Mouse (Mus musculus): ENCODE results near the gene Syt7. TPM values are rescaled to one million over a fixed set of nuclear protein-coding genes. Genes with fewer than 3 reads are reported as not detected.

Syt7 gene
- total RNA-seq, 2 experiments from 2014 or later, result 240 to 248 TPM

DNA sequence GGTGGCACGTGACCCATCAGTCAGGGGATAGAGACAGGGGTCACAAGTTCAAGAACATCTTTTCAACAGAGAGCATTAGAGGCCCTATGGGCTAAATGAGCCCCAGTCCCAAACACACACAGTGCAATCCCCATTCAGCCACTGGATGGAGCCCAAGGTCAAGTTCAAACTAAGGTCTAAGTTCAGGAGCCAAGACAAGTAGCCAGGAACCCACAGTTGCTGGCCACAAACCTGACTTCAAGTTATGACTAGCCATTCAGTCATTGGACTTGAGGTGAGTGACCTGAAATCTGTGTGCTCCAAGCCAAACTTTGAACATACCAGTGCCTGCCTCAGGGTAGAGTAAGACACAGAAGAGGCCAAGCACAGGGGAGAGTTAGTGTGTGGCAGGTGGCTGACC is 48.6 kb downstream of the Syt7 start:
- no peak for DNase-seq (ENCODE audit: extremely low spot score in 1 of 2, low spot score in 2 of 2)
- intact Hi-C loops (cut with DNase I), result no loop called here

DNA sequence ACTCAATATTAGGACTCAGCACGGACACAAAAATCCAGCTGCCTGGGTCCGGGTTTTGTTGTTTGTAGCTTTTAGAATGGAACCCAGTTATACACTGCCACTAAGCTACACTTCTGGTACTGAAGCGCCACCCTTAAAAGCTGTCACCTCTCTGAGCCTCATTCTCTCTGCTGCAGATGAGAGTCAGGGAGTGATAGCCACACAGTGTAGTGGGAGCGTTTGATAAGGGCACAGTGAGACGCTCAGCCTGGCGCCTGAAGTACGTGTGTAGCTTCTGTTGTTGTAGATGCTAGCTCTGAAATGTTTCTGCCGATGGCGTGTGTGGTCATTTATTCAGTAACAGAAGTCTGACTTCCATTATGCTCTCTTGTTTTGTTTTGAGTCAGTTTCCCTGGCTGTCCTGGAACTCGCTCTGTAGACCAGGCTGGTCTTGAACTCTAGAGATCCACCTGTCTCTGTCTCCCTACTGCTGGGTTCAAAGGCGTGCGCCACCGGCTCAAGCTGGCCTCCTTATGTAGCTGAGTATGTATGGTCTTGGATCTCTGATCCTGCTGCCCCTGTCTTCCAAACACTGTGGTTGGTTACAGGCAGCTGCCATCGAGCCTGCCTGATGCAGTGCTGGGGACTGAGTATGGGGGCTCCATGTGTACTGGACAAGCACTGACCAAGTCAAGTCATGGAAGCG is 55.9 kb downstream of the Syt7 start:
- intact Hi-C loops (cut with DNase I), result no loop called here
- DNase-seq (ENCODE audit: extremely low spot score in 1 of 2, low spot score in 2 of 2), result no peak

DNA sequence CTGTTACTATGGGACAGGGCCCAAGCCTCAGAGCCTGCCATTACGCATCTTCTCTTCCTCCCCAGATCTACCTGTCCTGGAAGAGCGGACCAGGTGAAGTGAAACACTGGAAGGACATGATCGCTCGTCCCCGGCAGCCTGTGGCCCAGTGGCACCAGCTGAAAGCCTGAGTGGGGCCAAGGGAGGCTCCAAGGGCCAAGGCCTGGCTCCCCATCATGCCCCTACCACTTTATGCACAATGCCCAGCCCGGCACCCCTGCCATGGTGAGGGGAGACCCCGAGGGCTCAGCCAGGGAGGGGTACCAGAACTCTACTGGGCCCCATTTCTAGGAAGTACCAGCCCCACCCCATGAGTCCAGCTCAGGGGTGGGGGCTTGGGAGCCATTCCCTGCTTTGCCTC is 59.4 kb downstream of the Syt7 start:
- intact Hi-C loops (cut with DNase I), result no loop called here
- no peak for DNase-seq (ENCODE audit: extremely low spot score in 1 of 2, low spot score in 2 of 2)

DNA sequence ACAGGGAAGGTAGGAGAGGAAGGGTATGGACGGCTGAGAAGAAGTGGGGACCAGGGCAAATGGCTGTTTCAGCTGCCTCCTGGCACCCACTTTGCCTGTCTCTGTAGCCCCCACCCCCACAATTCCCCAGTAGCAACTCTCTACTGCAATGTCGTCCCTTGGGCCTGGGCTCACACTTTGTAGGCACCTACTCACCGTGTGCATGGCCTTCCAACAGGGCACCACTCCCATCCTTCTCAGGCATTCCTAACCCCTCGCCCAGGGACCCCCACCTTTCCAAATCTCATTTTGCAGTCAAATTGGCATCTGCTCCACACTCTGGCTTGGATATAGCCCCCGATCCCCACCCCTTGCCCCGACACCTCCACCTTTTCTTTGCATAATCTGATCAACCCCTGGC is 60.3 kb downstream of the Syt7 start:
- no peak for DNase-seq (ENCODE audit: extremely low spot score in 1 of 2, low spot score in 2 of 2)
- intact Hi-C loops (cut with DNase I), result loop anchor here (1.0 kb wide), 1 partner anchor 34 kb away; no protein-coding TSS in a partner anchor

DNA sequence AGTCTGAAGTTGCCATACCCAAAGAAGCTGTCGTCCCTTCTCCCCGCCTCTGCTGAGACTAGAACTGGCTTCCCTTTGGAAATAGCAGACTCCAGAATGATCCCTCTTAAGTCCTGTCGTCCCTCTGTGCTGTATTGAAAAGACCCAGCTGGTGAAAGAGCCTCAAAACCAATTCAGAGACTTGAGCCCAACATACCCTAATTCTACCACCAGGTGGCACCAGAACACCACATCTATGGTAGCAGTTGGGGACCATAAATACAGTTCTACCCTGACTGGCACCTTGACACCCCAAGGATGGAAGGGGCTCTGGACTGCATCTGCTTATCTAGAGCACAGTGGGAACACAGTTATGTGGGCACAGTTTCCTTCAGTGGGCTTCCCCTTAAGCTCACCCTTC is 60.8 kb downstream of the Syt7 start:
- DNase-seq (ENCODE audit: extremely low spot score in 1 of 2, low spot score in 2 of 2), result peak; percentile 70 to 82
- intact Hi-C loops (cut with DNase I), result loop anchor here (1.0 kb wide), 1 partner anchor 34 kb away; no protein-coding TSS in a partner anchor

DNA sequence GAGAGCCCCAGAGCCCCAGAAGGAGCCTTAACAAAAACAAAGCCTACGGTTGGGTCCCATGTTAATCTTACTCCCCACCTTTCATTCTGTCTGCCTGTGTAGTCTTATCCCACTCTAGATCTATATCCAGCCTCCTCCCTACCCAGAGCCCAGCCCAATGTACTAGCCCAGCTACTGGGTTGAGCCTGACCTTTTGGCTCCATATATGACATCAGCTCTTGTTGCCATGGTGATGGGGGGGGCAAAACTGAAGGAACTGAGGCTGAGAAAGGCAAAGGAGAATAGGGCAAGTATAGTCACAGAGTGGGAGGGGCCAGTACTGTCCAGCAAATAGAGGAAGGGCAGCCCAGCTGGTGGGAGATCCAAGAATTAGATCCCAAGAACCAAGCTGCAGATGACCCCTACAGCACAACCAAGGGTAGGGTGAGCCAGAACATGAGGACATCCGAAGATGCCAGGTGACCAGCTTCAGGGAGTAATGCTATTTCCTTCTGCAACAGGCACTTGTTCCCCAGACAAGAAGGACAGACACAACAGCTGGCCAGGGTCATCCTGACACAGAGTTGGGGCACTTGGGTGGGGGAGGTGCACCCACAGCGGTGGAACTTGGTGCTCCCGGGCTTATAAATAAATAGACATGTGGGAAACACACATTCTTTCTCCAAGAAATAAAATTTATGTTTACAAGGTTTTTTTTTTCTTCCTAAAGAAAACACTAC is 66.0 kb downstream of the Syt7 start:
- peak in 1 of 2 experiments; percentile 39 for DNase-seq (ENCODE audit: extremely low spot score in 1 of 2, low spot score in 2 of 2)

DNA sequence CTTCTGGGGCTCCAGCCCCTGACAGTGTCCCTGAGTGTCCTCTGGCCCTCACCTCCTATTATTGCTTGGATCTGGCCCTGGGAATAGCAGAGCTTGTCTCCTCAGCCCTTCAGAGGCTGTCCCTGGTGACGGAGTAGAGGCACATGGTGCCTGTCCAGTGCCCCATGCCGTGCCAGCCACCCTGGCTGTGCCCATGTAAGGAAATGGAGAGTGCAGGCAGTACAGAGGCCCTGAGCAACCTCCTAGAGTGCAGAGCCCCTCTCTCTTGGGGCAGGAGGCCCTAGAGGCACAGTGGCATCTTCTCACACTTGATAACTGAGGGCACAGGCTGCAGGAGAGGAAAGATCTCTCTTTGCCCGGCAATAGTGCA is 66.5 kb downstream of the Syt7 start:
- DNase-seq (ENCODE audit: extremely low spot score in 1 of 2, low spot score in 2 of 2), result no peak
- intact Hi-C loops (cut with DNase I), result no loop called here

More for the DNA sequence above, 66.0 kb downstream of the Syt7 start:
- intact Hi-C loops (cut with DNase I), result no loop called here

DNA sequence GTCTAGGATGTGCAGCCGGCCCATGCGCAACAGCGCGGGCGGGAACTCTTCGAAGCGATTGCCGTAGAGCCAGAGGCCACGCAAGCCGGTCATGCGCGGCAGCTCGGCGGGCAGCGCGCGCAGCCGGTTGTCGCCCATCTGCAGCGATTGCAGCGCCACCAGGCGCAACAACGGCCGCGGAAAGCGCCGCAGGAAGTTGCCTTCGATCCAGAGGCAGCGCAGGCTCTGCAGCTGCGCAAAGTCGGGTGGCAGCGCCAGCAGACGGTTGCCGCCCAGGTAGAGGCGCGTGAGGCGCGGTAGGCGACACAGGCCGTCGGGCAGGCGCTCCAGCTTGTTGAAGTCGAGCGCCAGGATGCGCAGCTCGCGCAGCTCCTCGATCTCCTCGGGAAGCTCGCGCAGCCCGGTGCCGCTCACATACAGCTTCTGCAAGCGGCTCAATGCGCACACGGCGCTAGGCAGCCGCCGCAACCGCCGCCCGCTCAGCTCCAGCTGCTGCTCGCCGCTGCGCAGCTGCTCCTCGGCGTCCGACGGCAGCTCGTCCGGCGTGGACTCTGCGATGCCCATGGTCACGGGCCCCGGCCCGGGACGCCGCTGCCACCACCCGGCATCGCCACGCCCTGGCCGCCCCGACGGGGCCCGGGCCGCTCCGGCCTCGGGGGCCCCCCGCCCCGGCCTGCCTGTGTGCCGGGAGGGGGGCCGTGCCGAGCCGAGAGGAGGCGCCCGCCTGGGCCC is 68.0 kb downstream of the Syt7 start, which contains the start of gene Lrrc10b:
Gene Lrrc10b, minus strand, starts transcription at position 722 of the 732 bp plus-strand sequence.
- intact Hi-C loops (cut with DNase I), result no loop called here
- peak; percentile 55 to 82 for DNase-seq (ENCODE audit: extremely low spot score in 1 of 2, low spot score in 2 of 2)

DNA sequence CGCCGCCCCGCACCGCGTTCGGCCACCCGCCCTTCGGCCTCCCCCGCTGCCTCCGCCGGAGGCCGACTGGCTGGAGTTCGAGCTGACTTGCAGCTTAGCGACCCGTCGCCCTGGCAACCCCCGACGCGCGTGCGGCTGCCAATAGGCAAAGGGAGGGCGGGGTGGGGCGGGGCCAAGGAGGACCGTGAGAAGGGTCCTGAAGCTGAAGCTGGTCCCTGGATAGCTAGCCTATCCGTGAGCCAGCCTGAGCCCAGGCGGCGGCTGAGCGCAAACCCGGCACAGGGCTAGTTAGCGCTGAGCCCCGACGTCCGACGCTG is 68.6 kb downstream of the Syt7 start:
- intact Hi-C loops (cut with DNase I), result no loop called here
- DNase-seq (ENCODE audit: extremely low spot score in 1 of 2, low spot score in 2 of 2), result peak in 1 of 2 experiments; percentile 82

DNA sequence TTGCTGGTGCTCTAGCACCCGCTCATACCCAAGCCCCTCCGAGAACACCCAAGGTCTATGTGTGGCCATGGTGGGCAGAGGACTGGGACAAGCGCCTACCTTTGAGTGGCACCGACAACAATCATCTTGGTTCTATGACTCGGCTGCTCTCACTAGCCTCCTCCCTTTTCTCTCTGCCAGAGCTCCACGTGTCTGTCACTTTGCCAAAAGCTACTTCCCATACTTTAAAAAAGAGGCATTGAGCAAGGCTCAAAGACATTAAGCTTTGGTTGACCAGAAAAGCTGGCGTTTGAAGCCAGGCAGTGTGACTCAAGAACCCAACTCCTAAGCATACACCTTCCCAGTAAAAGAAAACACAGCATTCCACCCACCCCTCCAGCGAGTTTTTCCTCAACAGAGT is 69.2 kb downstream of the Syt7 start:
- peak in 1 of 2 experiments; percentile 64 for DNase-seq (ENCODE audit: extremely low spot score in 1 of 2, low spot score in 2 of 2)
- intact Hi-C loops (cut with DNase I), result no loop called here

DNA sequence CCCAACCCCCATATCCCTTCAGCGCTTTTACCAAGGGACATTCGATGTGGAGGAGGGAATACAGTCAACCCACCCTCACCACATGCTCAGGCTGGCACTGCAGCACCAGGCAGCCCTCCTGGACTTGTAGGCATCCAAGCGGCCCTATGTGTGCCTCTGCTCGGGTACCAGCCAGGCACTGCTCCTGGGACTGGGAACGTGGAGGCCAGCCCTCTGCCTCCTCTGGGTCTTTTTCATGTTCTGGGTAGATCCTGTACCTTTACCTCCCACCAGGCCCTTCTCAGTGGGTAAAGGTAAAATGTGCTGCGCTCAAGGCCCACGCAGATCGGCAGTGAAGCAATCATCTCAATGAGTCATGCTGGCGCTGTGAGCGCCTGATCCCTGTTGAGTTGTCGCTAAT is 71.0 kb downstream of the Syt7 start:
- intact Hi-C loops (cut with DNase I), result no loop called here
- no peak for DNase-seq (ENCODE audit: extremely low spot score in 1 of 2, low spot score in 2 of 2)

DNA sequence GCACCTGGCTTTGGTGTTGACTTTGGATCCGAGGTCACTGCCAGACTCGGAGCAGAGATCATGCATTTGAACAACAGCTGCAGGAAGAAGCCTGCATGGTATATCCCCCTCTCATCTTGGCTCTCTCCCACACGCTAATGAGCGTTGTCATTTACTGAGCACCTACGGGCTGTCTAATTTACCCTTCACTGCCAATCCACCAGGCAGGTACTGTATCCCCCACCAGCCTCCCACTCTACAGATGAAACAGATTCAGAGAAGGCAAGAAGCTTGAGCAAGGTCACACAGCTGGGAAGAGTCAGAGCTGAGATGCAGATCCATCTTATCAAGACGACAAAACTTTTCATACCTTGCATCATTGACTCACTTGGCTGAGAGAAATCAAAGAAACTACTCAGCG is 72.7 kb downstream of the Syt7 start:
- no peak for DNase-seq (ENCODE audit: extremely low spot score in 1 of 2, low spot score in 2 of 2)
- intact Hi-C loops (cut with DNase I), result no loop called here

DNA sequence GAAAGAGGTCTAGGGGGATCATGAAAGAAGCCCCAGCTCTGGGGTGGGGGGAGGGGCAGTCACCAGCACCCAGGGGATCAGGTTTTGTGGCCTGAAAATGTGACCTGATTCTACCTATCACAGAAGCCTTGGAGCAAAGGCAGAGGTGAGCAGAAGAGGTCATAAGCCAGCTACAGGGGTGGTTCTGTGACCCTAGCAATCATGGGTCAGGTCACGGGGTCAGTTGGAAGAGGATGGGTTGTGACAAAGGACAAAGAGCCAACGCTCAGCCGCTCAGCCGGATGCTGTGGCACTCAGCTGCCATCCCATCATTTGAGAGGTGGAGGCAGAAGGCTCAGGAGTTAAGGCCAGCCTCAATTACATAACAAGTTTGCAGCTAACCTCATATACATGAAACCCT is 75.5 kb downstream of the Syt7 start:
- intact Hi-C loops (cut with DNase I), result no loop called here
- no peak for DNase-seq (ENCODE audit: extremely low spot score in 1 of 2, low spot score in 2 of 2)

DNA sequence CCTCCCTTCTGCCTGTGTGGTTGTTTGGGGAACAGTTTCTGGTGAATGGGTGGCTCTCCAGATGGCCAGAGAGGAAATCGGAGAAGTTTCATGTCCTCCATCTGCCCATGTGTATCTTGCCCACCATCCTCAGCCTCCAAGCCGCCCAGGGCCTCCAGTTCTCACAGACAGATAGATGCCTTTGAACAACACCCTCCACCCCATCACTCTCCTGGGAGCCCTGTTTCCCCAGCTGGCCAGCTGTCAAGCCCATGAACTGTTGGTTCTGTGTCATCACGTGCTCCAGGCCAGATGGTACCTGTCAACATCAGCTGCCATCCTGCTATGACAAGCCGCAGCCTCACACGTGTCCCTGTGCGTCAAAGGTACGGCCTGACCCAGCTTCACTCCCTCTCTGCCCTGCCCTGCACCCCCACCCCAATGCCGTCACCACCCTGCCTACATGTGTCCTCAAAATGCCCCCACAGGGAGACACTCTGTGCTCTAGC is 80.3 kb downstream of the Syt7 start:
- intact Hi-C loops (cut with DNase I), result no loop called here
- DNase-seq (ENCODE audit: extremely low spot score in 1 of 2, low spot score in 2 of 2), result no peak

DNA sequence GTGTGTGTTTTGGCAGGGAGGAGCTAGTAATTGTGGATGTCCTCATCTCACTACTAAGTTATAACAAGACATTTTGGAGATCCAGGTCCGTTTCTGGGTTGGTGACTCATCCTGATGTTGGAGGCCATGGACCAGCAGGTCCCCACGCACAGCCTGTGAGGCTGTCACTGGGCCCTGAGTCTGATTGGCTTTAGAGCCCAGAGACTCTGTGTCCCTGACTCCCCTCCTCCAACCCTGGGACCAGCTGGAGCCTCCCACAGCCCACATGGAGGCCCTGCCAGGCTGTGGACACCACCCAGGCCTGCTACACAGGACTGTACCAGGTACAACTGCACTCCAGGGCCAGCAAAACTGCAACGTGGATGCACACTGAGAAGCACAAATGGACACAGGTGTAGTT is 84.1 kb downstream of the Syt7 start:
- DNase-seq (ENCODE audit: extremely low spot score in 1 of 2, low spot score in 2 of 2), result peak in 1 of 2 experiments; percentile 24
- intact Hi-C loops (cut with DNase I), result no loop called here

DNA sequence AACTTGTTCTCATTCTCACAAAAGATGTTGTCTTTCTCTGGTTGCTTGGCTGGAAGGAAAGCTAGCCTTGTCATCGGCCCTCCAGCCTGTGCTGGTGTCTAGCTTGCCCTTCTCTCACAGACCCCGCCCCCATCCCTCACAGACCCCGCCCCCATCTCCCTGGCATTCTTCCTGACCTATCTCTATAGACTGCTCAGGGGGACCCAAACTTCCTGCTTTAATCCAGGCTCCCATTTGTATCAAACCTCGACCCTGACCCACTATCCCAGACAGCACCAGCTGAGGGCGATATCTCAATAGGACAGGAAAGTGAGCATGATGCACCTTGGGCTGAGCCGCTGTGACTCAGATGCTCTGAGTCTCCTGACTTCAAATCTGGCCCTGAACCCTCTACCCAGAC is 84.9 kb downstream of the Syt7 start:
- no peak for DNase-seq (ENCODE audit: extremely low spot score in 1 of 2, low spot score in 2 of 2)

DNA sequence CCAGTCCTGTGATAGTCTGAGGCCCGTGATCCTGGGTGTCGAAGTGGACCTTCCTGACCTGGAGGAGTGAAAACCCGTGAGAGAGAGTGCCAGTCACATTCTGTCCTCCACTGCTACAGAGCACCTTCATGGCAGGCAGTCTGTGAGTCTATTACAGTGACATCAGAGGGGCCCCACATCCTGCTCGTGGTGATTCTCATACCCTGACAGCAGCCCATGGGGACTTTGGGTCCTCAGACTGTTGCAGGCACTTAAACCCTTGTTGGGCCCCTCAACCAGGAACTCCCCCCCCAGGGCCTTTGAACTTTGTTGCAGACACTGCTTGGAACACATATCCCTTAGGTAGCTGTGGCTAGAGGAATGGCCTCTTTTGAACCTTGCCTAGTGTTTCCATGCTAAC is 90.7 kb downstream of the Syt7 start:
- no peak for DNase-seq (ENCODE audit: extremely low spot score in 1 of 2, low spot score in 2 of 2)
- intact Hi-C loops (cut with DNase I), result no loop called here

More for the DNA sequence above, 84.9 kb downstream of the Syt7 start:
- intact Hi-C loops (cut with DNase I), result no loop called here

DNA sequence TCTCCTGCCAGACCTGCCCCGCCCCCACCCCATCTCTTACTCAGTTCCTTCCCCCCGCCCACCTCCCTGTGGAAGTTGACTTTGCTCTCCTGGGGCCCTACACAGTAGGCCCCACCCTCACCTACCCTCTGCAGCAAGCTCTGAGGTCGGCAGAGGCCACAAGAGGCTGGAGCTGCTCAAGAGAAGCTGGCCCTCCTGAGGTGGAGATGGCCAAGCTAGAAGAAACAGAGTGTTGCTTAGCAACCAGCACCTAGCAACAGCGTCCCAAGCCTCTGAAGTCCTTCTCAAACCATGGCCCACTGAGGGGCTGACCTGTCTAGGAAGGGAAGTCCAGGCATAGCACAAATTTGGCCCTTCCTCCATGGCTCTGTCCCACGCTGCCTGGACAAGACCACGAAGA is 93.8 kb downstream of the Syt7 start, which contains the start of gene Ppp1r32:
Gene Ppp1r32, minus strand, starts transcription at position 226 of the 400 bp plus-strand sequence.
- intact Hi-C loops (cut with DNase I), result loop anchor here (1.0 to 10.0 kb wide), 2 partner anchors 33 to 228 kb away; no protein-coding TSS in a partner anchor
- DNase-seq (ENCODE audit: extremely low spot score in 1 of 2, low spot score in 2 of 2), result no peak

DNA sequence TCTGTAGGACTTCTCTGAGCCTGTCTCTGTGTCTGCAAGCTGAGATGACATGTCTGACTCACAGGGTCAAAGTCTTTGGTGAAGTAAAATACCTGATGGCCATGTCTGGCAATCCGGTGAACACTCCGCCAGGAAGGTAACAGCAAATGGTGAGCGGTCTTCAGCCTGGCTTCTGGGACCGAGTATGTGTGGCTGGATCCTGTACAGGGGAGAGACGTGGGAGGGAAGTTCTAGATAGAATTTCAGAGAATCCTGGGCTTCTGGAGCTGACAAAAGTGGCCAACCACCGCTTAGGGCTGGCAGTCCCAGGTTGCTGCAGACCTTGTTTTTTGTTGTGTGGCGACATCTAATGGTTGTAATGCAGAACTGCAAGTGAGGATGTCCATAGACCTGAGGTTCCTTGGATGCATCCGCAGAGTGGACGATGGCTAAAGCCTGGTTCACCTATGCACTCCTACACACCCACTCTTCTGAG is 97.4 kb downstream of the Syt7 start:
- intact Hi-C loops (cut with DNase I), result loop anchor here (5.0 to 10.0 kb wide), 2 partner anchors 154 to 232 kb away; no protein-coding TSS in a partner anchor

More for the DNA sequence above, 97.4 kb downstream of the Syt7 start:
- DNase-seq (ENCODE audit: extremely low spot score in 1 of 2, low spot score in 2 of 2), result peak; percentile 49 to 68
